Comparison of ENCODE assay signal across 10 mouse cellular contexts in the genomic region with DNA sequence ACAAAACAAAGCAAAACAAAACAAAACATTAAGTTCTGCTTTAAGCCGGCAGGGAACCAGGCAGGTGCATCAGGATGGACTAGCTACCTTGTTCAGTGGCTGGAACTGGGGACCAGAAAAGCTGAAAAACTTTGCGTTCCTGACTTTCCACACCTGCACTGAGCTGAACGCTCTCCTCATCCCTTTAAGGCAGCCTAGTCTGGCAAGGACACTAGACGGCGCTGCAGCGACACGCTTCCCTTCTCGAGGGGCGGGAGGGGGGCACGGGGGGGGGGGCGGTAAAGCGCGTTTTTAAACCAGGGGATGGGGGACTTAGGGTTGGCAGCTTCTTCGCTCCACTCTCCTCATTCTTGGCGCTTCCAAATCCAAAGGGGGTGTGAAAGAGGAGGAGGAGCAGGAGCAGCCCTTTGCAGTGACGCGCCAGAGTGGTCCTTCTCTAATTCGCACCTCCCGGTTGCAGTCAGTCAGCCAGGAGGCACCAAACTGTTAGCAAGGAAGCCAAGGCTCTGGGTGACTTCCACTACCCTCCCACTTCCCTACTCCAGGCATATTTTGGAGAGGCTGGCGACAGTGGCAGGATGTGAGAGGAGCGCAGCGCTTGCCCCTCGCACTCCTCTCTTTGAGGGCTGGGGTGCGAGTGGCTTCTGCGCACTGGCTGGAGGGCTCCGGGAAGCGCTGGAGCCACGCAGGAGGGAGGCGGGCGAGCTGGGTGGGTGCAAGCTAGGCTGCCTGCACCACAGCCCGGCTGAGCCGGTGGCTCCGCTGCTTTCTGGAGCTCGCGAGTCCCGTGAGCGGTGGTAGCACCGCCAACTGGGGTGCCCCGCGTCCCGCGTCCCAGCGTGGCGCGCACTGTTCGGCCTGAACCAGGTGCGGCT. TPM values are rescaled to one million over a fixed set of nuclear protein-coding genes. Genes with fewer than 3 reads are reported as not detected.
DNase-seq lines count a peak whose midpoint lies in the region; ATAC-seq and TF ChIP-seq lines count a peak whose summit lies in the region.
"Had no signal": no experiment of that assay in that cellular context is flagged by ENCODE, and none has a peak within 500 bp of the region (broad histone marks: within the 10 kb centered on the region; RNA-seq: fewer than 3 reads in every experiment).

TSS of gene Il1rapl2 (plus strand) at position 288 of the 875 bp plus-strand sequence.

- H3K27ac ChIP-seq in hindbrain, embryonic 12.5 days, result no peak within 1 kb of the TSS
- H3K27ac ChIP-seq in midbrain, postnatal 0 days (ENCODE audit: low read depth, low read length), result no peak within 1 kb of the TSS

- peak within 1 kb of the TSS; percentile 73 for H3K4me2 ChIP-seq in hindbrain, embryonic 12.5 days (replicated peaks)
- peak within 1 kb of the TSS; percentile 68 for H3K4me2 ChIP-seq in midbrain, postnatal 0 days (ENCODE audit: low read depth, low read length, poor library complexity, severe bottlenecking)

- no peaks in the 10 kb centered on the region for H3K36me3 ChIP-seq in E14TG2a.4 (ENCODE audit: insufficient read depth, low read length)
- H3K36me3 ChIP-seq in hindbrain, embryonic 12.5 days, result no peaks in the 10 kb centered on the region
- no peaks in the 10 kb centered on the region for H3K36me3 ChIP-seq in midbrain, postnatal 0 days (ENCODE audit: insufficient read depth, low read length)
- H3K36me3 ChIP-seq: G1E had no signal

- H3K4me3 ChIP-seq in E14TG2a.4 (replicated peaks; ENCODE audit: low read length), result peak within 1 kb of the TSS; percentile 75
- H3K4me3 ChIP-seq in hindbrain, embryonic 12.5 days, result peak within 1 kb of the TSS; percentile 41
- H3K4me3 ChIP-seq in midbrain, postnatal 0 days (ENCODE audit: low read depth, low read length), result peak within 1 kb of the TSS; percentile 48

- H3K9me3 ChIP-seq in E14TG2a.4 (ENCODE audit: low read length), result no peaks in the 10 kb centered on the region
- H3K9me3 ChIP-seq in hindbrain, embryonic 12.5 days (replicated peaks), result no peaks in the 10 kb centered on the region
- H3K9me3 ChIP-seq in midbrain, postnatal 0 days (ENCODE audit: low read length), result no peaks in the 10 kb centered on the region

- ATAC-seq in hindbrain, embryonic 12.5 days (ENCODE audit: low FRiP score), result peak; percentile 80
- peak; percentile 77 for ATAC-seq in midbrain, postnatal 0 days (ENCODE audit: low FRiP score)

- H3K27me3 ChIP-seq in E14TG2a.4 (ENCODE audit: insufficient read depth, low read length), result peaks cover 40% of the 10 kb centered on the region
- peaks cover 45% of the 10 kb centered on the region for H3K27me3 ChIP-seq in hindbrain, embryonic 12.5 days
- H3K27me3 ChIP-seq in midbrain, postnatal 0 days (ENCODE audit: insufficient read depth, low read length), result peaks cover 14% of the 10 kb centered on the region; the same call in 1 of the 2 replicates

- no peaks in the 10 kb centered on the region for H3K4me1 ChIP-seq in E14TG2a.4 (replicated peaks; ENCODE audit: low read depth, low read length)
- no peaks in the 10 kb centered on the region for H3K4me1 ChIP-seq in hindbrain, embryonic 12.5 days
- H3K4me1 ChIP-seq in midbrain, postnatal 0 days (ENCODE audit: insufficient read depth, low read length), result no peaks in the 10 kb centered on the region

- TF ChIP-seq CTCF in E14TG2a.4 (conservative IDR thresholded peaks at IDR 0.05; ENCODE audit: low read length), result no peak
- TF ChIP-seq CTCF in midbrain, postnatal 0 days (IDR thresholded peaks at IDR 0.05), result peak; percentile 62

- intact Hi-C loops in heart, postnatal 25 days (cut with DNase I), result no loop called here

- peak; percentile 57 for DNase-seq in heart, adult 11 months
- DNase-seq in heart, postnatal 25 days (ENCODE audit: low spot score), result no peak
- peak; percentile 8 for DNase-seq in embryo, embryonic 11.5 days (ENCODE audit: low read depth, low spot score)
- peak; percentile 61 for DNase-seq in midbrain, postnatal 0 days (ENCODE audit: low spot score)
- no peak for DNase-seq in urinary bladder, postnatal 10 days (ENCODE audit: low spot score)
- no peak for DNase-seq in urinary bladder, adult 2 months (ENCODE audit: low spot score)

- WGBS in hindbrain, embryonic 12.5 days, result 14% methylated on average over 47 of the region's 47 CpGs
- WGBS in midbrain, postnatal 0 days, result 17% methylated on average over 32 of the region's 47 CpGs

- H3K9ac ChIP-seq in hindbrain, embryonic 12.5 days, result no peak within 1 kb of the TSS
- H3K9ac ChIP-seq in midbrain, postnatal 0 days (replicated peaks; ENCODE audit: low read length, poor library complexity, severe bottlenecking), result 0 out of 2 replicates have a peak within 1 kb of the TSS, but pooled peaks have one; percentile 13

RNA-seq across cellular contexts. Expression of gene Il1rapl2, which starts in this region (rescaled TPM):
- total RNA-seq in heart, postnatal 25 days (2021), result not detected
- polyA plus RNA-seq in hindbrain, embryonic 12.5 days (2016; fragmentation: Nextera tagmentation; extraction: Ambion mirVana), result 1.5 and 1.7 TPM in 2 replicates
- 7.1 and 9.4 TPM in 2 replicates for total RNA-seq in midbrain, postnatal 0 days (2014; rRNA removed)
- polyA plus RNA-seq in midbrain, postnatal 0 days (2015; fragmentation: Nextera tagmentation; extraction: Ambion mirVana), result 4.6 and 5.9 TPM in 2 replicates
- not detected in 2 replicates for polyA plus RNA-seq in urinary bladder, adult 2 months (2012; rRNA removed)
- total RNA-seq: heart, postnatal 14 days had no signal
- polyA plus RNA-seq: G1E had no signal

Comparison
In these comparisons a context has a peak if more than half of its experiments do, and no peak if none do; other contexts are left out.
1. DNase-seq: peak in heart, adult 11 months (single experiment), embryo, embryonic 11.5 days (single experiment) and midbrain, postnatal 0 days (single experiment); none in heart, postnatal 25 days (single experiment), urinary bladder, postnatal 10 days (single experiment) and urinary bladder, adult 2 months (single experiment).
2. Peak in every context shown above with its lines, with median percentiles within 50 percentile points of each other: H3K4me3 ChIP-seq.